Mouse (Mus musculus) liver, embryonic 16.5 days (tissue): ENCODE data around the gene Coro1c. TPM values are rescaled to one million over a fixed set of nuclear protein-coding genes. Genes with fewer than 3 reads are reported as not detected.
A peak's percentile ranks its signal among the peaks of the same experiment; 100 is the strongest.
"Not testable (repeated sequence)": the region's sequence is repeated elsewhere in the genome, so short reads cannot be mapped to it uniquely, and the experiment has no call there.

ENCODE experiments used
- ATAC-seq: fragments of 200-750 bp; cut with Nextera tagmentation; 2 replicates; pipeline ENCODE4 v1.8.0; 2017; ENCODE audit warnings: low read depth, mild to moderate bottlenecking, moderate number of reproducible peaks, moderate library complexity
- H3K27ac ChIP-seq: fragments of 300-500 bp; sonication (generic); 2 replicates; pipeline ENCODE4 v1.5.1; 2014; ENCODE audit warnings: mild to moderate bottlenecking, low read length
- H3K27me3 ChIP-seq: fragments of 300-500 bp; sonication (generic); 2 replicates; pipeline ENCODE4 v1.6.1; 2014; ENCODE audit warnings: low read depth, low read length, mixed read lengths; ENCODE audit not compliant: control insufficient read depth, insufficient read depth
- H3K36me3 ChIP-seq: fragments of 300-500 bp; sonication (generic); 2 replicates; pipeline ENCODE4 v1.6.1; 2014; ENCODE audit warnings: mild to moderate bottlenecking; ENCODE audit not compliant: control insufficient read depth, insufficient read depth
- H3K4me1 ChIP-seq: fragments of 300-500 bp; sonication (generic); 2 replicates; pipeline ENCODE4 v1.6.1; 2014; ENCODE audit warnings: low read depth, low read length, mixed read lengths; ENCODE audit not compliant: control insufficient read depth
- H3K4me2 ChIP-seq: fragments of 300-500 bp; sonication (generic); 2 replicates; pipeline ENCODE4 v1.6.1; 2014; ENCODE audit warnings: low read depth, low read length, mixed read lengths
- H3K4me3 ChIP-seq: fragments of 300-500 bp; sonication (generic); 2 replicates; pipeline ENCODE4 v1.5.1; 2014; ENCODE audit warnings: low read depth, mild to moderate bottlenecking, low read length
- H3K9ac ChIP-seq: fragments of 300-500 bp; sonication (generic); 2 replicates; pipeline ENCODE4 v1.6.1; 2014; ENCODE audit warnings: low read depth, low read length
- H3K9me3 ChIP-seq: fragments of 300-500 bp; sonication (generic); replicated peaks from 2 replicates; pipeline ENCODE4 v1.6.1; 2016; ENCODE audit warnings: low read length; ENCODE audit not compliant: control insufficient read depth
- WGBS: fragments of 180-500 bp; shearing (Covaris S2); extraction: QIAGEN DNeasy Blood & Tissue Kit; methylation state at CpG from one replicate; pipeline ENCODE4 v1.1.7; 2014; ENCODE audit not compliant: insufficient replicate concordance; 5-methylcytosine and 5-hydroxymethylcytosine counted together
- polyA plus RNA-seq: library from polyadenylated mRNA; unstranded; fragments of >200 nt; fragmentation: Nextera tagmentation; extraction: Ambion mirVana; gene quantifications from 2 replicates; pipeline ENCODE4 v1.2.1, GENCODE M21; 2015

Gene Coro1c
- polyA plus RNA-seq, 1 experiment from 2014 or later = 40.8 TPM

DNA sequence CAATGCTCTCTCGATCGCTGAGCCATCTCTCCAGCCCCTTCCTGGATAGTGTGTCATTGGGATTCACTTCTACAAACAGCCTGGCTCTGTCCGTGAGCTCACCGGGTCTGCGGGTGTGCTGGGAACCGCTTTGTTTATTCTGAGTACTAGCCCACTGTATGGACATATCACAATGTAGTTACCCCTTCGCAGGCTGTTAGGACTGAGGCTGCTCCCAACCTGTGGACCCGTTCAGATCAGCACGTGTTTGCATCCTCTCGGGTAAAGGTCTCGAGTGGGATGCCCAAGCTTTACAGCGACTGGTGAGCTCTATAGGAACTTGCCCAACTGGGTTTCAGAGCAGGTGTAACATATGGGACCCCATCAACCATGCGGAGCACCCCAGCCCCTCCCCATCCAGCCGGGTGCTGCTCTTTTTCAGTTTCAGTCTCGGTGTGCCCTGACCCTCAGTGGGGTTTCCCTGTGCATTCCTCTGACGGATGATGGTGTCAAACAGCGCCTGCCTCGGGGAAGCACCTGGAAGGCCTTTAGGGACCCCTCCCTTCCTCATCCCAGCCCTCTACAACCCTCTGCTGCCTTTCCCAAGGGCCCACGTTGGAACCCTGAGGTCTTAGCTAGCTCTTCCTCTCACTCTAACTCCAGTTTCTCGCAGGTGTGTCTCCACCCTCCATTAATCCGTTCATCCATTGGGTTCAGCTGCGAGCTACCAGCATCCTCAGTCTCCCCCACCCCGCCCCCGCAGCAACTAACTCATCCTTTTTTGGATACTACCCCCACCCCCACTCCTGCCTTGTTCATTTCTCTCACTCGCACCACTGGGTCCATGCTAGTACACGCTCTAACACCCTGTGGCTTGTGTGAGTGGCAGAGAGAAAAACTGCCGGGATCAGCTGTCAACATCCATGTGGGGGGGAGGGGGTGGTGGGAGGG lies 94.2 kb downstream of the Coro1c start:
- H3K9ac ChIP-seq = no peak overlapping the region
- no peak overlapping the region for H3K4me2 ChIP-seq
- ATAC-seq = peak; percentile 18; the same call in 1 of the 2 replicates
- H3K27ac ChIP-seq = no peak overlapping the region
- peaks cover 4% of the 10 kb centered on the region; the same call in 1 of the 2 replicates for H3K27me3 ChIP-seq
- H3K4me3 ChIP-seq = no peak overlapping the region
- no peaks in the 10 kb centered on the region for H3K36me3 ChIP-seq
- 33% methylated on average over 27 of the region's 27 CpGs for WGBS
- H3K9me3 ChIP-seq = peaks cover 3% of the 10 kb centered on the region
- peaks cover 3% of the 10 kb centered on the region for H3K4me1 ChIP-seq

DNA sequence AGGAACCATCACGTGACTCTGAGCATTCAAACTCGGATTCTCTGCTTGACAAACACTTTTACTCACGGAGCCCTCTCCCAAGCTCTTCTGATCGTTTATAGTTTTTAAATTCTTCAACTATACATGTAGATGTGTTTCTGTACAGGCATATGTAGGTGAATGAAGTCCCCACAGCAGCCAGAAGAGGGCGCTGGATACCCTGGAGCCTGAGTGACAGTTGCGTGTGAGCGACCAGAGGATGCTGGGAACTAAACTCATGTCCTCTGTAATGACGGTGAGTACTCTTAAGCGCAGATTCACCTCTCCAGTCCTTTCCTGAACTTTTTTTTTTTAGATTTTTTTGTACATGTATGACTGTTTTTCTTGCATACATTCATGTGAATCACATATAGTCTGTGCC lies 95.0 kb downstream of the Coro1c start:
- Histone ChIP-seq H3K27ac (no peak overlapping the region), H3K36me3 (no peaks in the 10 kb centered on the region), H3K9me3 (peaks cover 3% of the 10 kb centered on the region), H3K9ac (no peak overlapping the region), H3K27me3 (peaks cover 4% of the 10 kb centered on the region; the same call in 1 of the 2 replicates), H3K4me1 (peaks cover 3% of the 10 kb centered on the region), H3K4me2 (no peak overlapping the region), H3K4me3 (no peak overlapping the region)
- ATAC-seq = no peak
- 17% methylated on average over 9 of the region's 9 CpGs for WGBS

DNA sequence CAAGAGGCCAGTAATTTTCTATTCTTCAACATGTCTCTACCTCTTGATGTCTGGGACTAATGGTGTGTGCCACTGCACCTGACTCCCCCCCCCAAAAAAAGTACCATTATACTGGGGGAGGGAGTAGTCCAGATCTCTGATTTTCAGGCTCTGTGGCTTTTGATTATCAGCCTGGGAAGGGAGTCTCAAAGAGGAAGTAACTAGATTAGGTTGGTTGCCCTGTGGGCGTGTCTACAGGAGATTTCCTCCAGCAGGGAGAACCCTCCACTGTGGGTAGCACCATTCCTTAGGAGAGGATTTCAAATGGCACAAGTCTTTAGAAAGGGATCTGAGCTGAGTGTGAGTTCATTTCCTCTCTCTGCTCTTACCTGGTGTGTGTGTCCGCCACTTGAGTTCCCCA lies 95.9 kb downstream of the Coro1c start:
- no peaks in the 10 kb centered on the region for H3K36me3 ChIP-seq
- WGBS = 57% methylated on average over 2 of the region's 2 CpGs
- no peak overlapping the region for H3K4me3 ChIP-seq
- H3K27ac ChIP-seq = no peak overlapping the region
- ATAC-seq = no peak
- no peak overlapping the region for H3K9ac ChIP-seq
- peaks cover 4% of the 10 kb centered on the region; the same call in 1 of the 2 replicates for H3K27me3 ChIP-seq
- peaks cover 3% of the 10 kb centered on the region for H3K9me3 ChIP-seq
- H3K4me2 ChIP-seq = no peak overlapping the region
- peaks cover 3% of the 10 kb centered on the region for H3K4me1 ChIP-seq

DNA sequence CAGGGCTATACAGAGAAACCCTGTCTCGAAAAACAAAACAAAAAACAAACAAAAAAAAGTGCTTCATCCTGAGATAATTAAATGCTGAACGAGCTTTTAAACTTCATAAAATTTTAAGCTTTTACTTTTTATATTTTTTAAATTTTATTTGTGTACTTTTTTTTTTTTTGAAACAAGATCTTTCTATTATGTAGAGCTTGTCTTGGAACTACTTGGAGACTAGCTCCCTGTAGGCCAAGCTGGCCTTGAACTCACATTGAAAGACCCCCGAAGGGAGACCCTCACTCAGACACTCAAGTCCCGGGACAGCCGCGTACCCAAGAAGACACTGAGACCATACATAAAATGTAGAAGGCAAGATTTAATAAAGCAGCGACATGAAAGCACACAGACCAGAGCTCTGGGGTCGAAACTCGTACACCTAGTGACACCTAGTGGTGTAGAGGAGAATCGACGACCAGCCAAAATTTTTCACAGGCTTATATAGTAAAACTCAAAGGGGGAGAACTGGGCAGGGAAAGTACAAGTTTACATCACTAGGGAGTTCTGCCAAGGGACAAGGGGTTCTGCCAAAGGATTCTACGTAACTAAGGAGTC lies 96.6 kb downstream of the Coro1c start:
- H3K27me3 ChIP-seq, H3K9me3 ChIP-seq, H3K36me3 ChIP-seq, H3K9ac ChIP-seq, H3K27ac ChIP-seq, H3K4me3 ChIP-seq, H3K4me1 ChIP-seq, ATAC-seq, H3K4me2 ChIP-seq: not testable (repeated sequence)
- 14% methylated on average over 11 of the region's 12 CpGs for WGBS

DNA sequence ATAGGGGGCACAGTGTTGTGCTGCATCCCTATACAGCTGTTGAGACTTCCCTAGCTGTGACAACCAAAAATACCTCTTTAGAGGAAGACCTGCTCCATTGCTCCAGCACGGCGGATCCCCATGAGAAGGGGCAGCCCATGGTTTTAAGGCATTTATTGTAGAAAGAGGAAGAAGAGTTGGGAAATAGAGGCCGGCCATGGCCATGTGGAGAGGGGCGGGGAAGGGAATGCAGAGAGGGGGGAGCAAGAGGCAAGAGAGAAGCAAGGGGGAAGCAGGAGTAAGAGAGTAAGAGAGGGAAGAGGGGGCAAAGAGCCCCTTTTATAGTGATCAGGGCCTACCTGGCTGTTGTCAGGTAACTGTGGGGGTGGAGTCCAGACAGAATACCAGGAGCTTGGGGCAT lies 98.4 kb downstream of the Coro1c start:
- 62% methylated on average over 4 of the region's 4 CpGs for WGBS
- H3K9ac ChIP-seq = no peak overlapping the region
- no peak overlapping the region for H3K4me2 ChIP-seq
- H3K9me3 ChIP-seq = peaks cover 3% of the 10 kb centered on the region
- H3K4me1 ChIP-seq = no peaks in the 10 kb centered on the region
- ATAC-seq = no peak
- H3K27ac ChIP-seq = no peak overlapping the region
- peaks cover 4% of the 10 kb centered on the region; the same call in 1 of the 2 replicates for H3K27me3 ChIP-seq
- no peaks in the 10 kb centered on the region for H3K36me3 ChIP-seq
- no peak overlapping the region for H3K4me3 ChIP-seq

DNA sequence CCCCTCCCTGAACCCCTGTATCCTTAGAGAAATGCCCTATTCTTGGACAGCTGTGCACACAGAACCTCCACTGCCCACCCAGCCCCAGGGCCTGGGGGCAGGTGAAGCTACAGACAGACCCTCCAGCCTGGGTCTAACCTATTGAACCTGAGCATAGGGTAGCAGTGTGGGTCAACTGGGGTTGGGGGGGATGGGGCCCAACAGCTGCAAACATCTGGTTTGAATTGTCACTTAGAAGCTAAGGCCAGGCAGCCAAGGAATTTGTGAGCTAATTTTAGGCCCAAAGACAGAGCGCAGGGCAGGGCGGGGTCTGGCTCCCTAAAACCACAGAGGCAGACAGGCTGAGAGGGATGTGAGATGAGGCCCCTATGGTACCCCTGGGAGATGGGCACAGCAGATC lies 100.4 kb downstream of the Coro1c start:
- no peak for ATAC-seq
- Histone ChIP-seq H3K4me2 (no peak overlapping the region), H3K4me3 (no peak overlapping the region), H3K4me1 (no peaks in the 10 kb centered on the region), H3K9ac (no peak overlapping the region), H3K36me3 (no peaks in the 10 kb centered on the region), H3K27ac (no peak overlapping the region), H3K27me3 (no peaks in the 10 kb centered on the region), H3K9me3 (peaks cover 3% of the 10 kb centered on the region)
- 46% methylated on average over 2 of the region's 2 CpGs for WGBS

DNA sequence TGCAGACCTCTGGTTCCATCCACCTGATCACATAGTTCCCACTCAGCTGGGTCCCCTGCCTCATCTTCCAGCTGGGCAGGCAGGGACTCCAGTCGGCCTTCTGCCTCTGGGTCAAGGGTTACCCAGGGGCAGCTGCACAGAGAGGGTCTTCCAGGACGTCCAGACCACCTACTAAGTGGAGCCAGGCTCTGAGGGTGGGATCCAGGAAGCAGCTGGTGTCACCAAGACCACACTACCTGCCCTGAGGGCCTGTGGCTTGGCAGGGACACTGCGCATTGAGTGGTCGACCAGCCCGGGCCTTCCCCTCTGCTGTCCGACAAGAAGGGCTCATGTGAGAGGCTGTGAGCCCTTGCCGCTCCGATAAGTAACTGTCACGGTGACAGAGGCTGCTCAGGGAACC lies 100.8 kb downstream of the Coro1c start:
- Histone ChIP-seq H3K9me3 (peaks cover 3% of the 10 kb centered on the region), H3K4me2 (no peak overlapping the region), H3K4me1 (no peaks in the 10 kb centered on the region), H3K4me3 (no peak overlapping the region), H3K27me3 (no peaks in the 10 kb centered on the region), H3K9ac (no peak overlapping the region), H3K27ac (no peak overlapping the region), H3K36me3 (no peaks in the 10 kb centered on the region)
- 63% methylated on average over 9 of the region's 9 CpGs for WGBS
- ATAC-seq = no peak

DNA sequence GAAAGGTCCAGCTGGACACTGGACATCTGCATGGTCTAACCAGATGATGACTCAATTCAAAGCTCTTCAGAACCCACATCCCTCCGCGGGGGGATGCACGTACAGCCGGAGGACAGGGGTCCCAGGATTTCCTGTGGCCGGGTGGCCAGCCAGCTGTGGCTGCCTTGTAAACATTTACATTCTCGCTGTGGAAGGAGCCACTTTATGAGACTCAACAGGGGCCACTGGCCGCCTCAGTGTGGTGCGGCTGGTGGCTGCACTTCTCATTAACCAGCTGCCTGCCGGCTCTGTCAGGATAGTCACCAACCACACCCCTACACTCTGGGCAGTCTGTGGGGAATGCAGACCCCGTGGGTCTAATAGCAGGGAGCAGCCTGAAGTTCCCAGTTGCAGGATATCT lies 102.1 kb downstream of the Coro1c start:
- Histone ChIP-seq H3K9me3 (peaks cover 1% of the 10 kb centered on the region), H3K4me1 (no peaks in the 10 kb centered on the region), H3K27ac (no peak overlapping the region), H3K4me2 (no peak overlapping the region), H3K4me3 (no peak overlapping the region), H3K27me3 (no peaks in the 10 kb centered on the region), H3K36me3 (no peaks in the 10 kb centered on the region), H3K9ac (no peak overlapping the region)
- 9% methylated on average over 10 of the region's 10 CpGs for WGBS
- no peak for ATAC-seq

DNA sequence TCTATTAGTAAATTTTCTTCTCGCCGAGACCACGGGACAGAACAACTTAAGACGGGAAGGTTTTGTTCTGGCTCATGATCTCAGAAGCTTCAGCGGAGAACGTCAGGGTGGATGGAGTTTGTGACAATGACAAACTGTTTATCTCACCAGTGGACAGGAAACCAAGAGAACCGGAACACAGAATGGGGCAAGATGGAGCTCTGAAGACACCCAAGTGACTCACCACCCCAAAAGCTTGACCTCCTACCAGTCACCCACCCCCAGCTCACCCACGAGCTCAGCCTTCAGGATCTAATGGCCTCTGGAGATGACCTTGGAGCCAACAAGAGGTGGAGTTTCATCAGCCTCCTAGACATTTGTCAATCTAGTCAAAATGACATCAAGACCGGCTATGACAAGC lies 103.3 kb downstream of the Coro1c start:
- Histone ChIP-seq H3K4me2 (no peak overlapping the region), H3K4me1 (peaks cover 2% of the 10 kb centered on the region; the same call in 1 of the 2 replicates), H3K36me3 (no peaks in the 10 kb centered on the region), H3K9me3 (no peaks in the 10 kb centered on the region), H3K9ac (no peak overlapping the region), H3K27ac (no peak overlapping the region), H3K4me3 (no peak overlapping the region), H3K27me3 (no peaks in the 10 kb centered on the region)
- ATAC-seq = no peak
- WGBS = 67% methylated on average over 9 of the region's 9 CpGs
